Mouse (Mus musculus): ENCODE results near the gene Atp6v0a1.

DNA sequence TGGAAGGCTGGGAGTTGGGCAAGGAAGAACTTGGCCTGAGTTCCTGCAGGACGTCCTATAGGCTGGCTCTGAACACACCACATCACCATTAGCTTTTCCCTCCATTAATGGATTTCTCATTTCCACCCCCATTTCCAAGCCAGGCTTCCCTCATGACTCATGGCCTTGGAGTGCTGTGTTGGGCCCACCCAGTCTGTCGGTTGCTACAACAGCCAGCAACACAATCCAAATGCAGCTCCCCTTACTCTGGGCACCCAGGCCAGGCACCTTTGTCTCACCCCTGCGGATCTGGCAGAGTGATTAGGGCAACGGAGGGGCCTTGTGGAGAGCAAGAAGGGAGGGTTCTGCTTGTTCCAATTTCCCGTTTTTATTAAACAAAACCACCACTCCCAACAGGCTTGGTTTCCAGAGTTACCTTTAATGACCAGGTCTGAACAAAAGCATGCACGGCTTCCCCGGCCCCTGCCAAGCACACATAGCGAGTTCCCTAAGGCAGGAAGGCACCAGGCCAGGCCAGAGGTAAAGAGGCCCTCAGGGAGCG lies 46.8 kb upstream of the Atp6v0a1 start:
- TF ChIP-seq POLR2A (IDR thresholded peaks at IDR 0.05; ENCODE audit: borderline replicate concordance, insufficient read depth, low read length) (no peak), CTCF (IDR thresholded peaks at IDR 0.05; ENCODE audit: borderline replicate concordance, insufficient read depth, low read depth, low read length) (no peak)
